Mouse (Mus musculus) intestine, embryonic 16.5 days (tissue): ENCODE results near the gene Tmed6. TPM values are rescaled to one million over a fixed set of nuclear protein-coding genes. Genes with fewer than 3 reads are reported as not detected.

ENCODE experiments used
- ATAC-seq: fragments of 200-750 bp; cut with Nextera tagmentation; 2 replicates; pipeline ENCODE4 v1.8.0; 2017; ENCODE audit warnings: moderate TSS enrichment, moderate library complexity
- H3K27ac ChIP-seq: fragments of 300-500 bp; sonication (generic); 2 replicates; pipeline ENCODE4 v1.5.1; 2014; ENCODE audit warnings: mild to moderate bottlenecking, low read length
- H3K27me3 ChIP-seq: fragments of 300-500 bp; sonication (generic); replicated peaks from 2 replicates; pipeline ENCODE4 v1.6.1; 2014; ENCODE audit warnings: low read length, control low read depth, mixed read lengths; ENCODE audit not compliant: control insufficient read depth, insufficient read depth
- H3K36me3 ChIP-seq: fragments of 300-500 bp; sonication (generic); 2 replicates; pipeline ENCODE4 v1.6.1; 2014; ENCODE audit warnings: low read length, control low read depth; ENCODE audit not compliant: control insufficient read depth, insufficient read depth
- H3K4me1 ChIP-seq: fragments of 300-500 bp; sonication (generic); 2 replicates; pipeline ENCODE4 v1.6.1; 2014; ENCODE audit warnings: low read length, control low read depth, mixed read lengths; ENCODE audit not compliant: control insufficient read depth, insufficient read depth
- H3K4me2 ChIP-seq: fragments of 300-500 bp; sonication (generic); 2 replicates; pipeline ENCODE4 v1.6.1; 2014; ENCODE audit warnings: low read depth, low read length, control low read depth
- H3K4me3 ChIP-seq: fragments of 300-500 bp; sonication (generic); 2 replicates; pipeline ENCODE4 v1.5.1; 2014; ENCODE audit warnings: mild to moderate bottlenecking, low read length
- H3K9ac ChIP-seq: fragments of 300-500 bp; sonication (generic); 2 replicates; pipeline ENCODE4 v1.6.1; 2014; ENCODE audit warnings: low read depth, low read length
- H3K9me3 ChIP-seq: fragments of 300-500 bp; sonication (generic); 2 replicates; pipeline ENCODE4 v1.6.1; 2016; ENCODE audit warnings: low read length, control low read depth; ENCODE audit not compliant: control insufficient read depth
- WGBS: fragments of 180-500 bp; shearing (Covaris S2); extraction: QIAGEN DNeasy Blood & Tissue Kit; methylation state at CpG from one replicate; pipeline ENCODE4 v1.1.7; 2014; 5-methylcytosine and 5-hydroxymethylcytosine counted together
- polyA plus RNA-seq: library from polyadenylated mRNA; unstranded; fragments of >200 nt; fragmentation: Nextera tagmentation; extraction: Ambion mirVana; gene quantifications from 2 replicates; pipeline ENCODE4 v1.2.1, GENCODE M21; 2015

The Tmed6 gene
- 52.3 and 60.5 TPM in 2 replicates for polyA plus RNA-seq

GRCm38 (mm10) chr8:107065511-107066496, at the start of gene Tmed6:
TSS of gene Tmed6 (minus strand) at chr8:107065644.
- no peak within 1 kb of the TSS for H3K4me3 ChIP-seq
- 45% methylated on average over 17 of the region's 17 CpGs for WGBS
- peak; percentile 89 for ATAC-seq
- no peaks in the 10 kb centered on the region for H3K27me3 ChIP-seq
- H3K27ac ChIP-seq = no peak within 1 kb of the TSS
- H3K9me3 ChIP-seq = no peaks in the 10 kb centered on the region
- H3K4me2 ChIP-seq = no peak within 1 kb of the TSS
- no peaks in the 10 kb centered on the region for H3K4me1 ChIP-seq
- H3K36me3 ChIP-seq = no peaks in the 10 kb centered on the region
- H3K9ac ChIP-seq = no peak within 1 kb of the TSS

GRCm38 (mm10) chr8:107115008-107115320, 49.5 kb upstream of the Tmed6 start:
- Histone ChIP-seq H3K4me1 (peaks cover 27% of the 10 kb centered on the region), H3K9me3 (no peaks in the 10 kb centered on the region), H3K9ac (peak overlapping the region; percentile 39), H3K27me3 (no peaks in the 10 kb centered on the region), H3K27ac (peak overlapping the region; percentile 30; the same call in 1 of the 2 replicates), H3K36me3 (no peaks in the 10 kb centered on the region), H3K4me2 (peak overlapping the region; percentile 37; the same call in 1 of the 2 replicates), H3K4me3 (no peak overlapping the region)
- ATAC-seq = no peak
- 49% methylated on average over 10 of the region's 10 CpGs for WGBS

GRCm38 (mm10) chr8:107114150-107115007, 48.9 kb upstream of the Tmed6 start:
- Histone ChIP-seq H3K4me3 (no peak overlapping the region; the same call in 1 of the 2 replicates), H3K4me1 (peaks cover 23% of the 10 kb centered on the region), H3K9ac (peak overlapping the region; percentile 39), H3K36me3 (no peaks in the 10 kb centered on the region), H3K9me3 (no peaks in the 10 kb centered on the region), H3K27me3 (no peaks in the 10 kb centered on the region), H3K4me2 (peak overlapping the region; percentile 37), H3K27ac (peak overlapping the region; percentile 30; the same call in 1 of the 2 replicates)
- ATAC-seq = no peak
- WGBS = 37% methylated on average over 19 of the region's 19 CpGs

GRCm38 (mm10) chr8:107113209-107113608, 47.8 kb upstream of the Tmed6 start:
- H3K36me3 ChIP-seq = no peaks in the 10 kb centered on the region
- H3K27me3 ChIP-seq = no peaks in the 10 kb centered on the region
- WGBS = 72% methylated on average over 4 of the region's 4 CpGs
- H3K9ac ChIP-seq = no peak overlapping the region
- no peak overlapping the region for H3K4me3 ChIP-seq
- no peak overlapping the region for H3K27ac ChIP-seq
- no peaks in the 10 kb centered on the region for H3K9me3 ChIP-seq
- H3K4me1 ChIP-seq = peaks cover 12% of the 10 kb centered on the region
- ATAC-seq = no peak
- no peak overlapping the region for H3K4me2 ChIP-seq

GRCm38 (mm10) chr8:107111340-107112105, 46.1 kb upstream of the Tmed6 start:
- Histone ChIP-seq H3K27me3 (no peaks in the 10 kb centered on the region), H3K9me3 (no peaks in the 10 kb centered on the region), H3K27ac (no peak overlapping the region), H3K9ac (no peak overlapping the region), H3K4me1 (peaks cover 9% of the 10 kb centered on the region; the same call in 1 of the 2 replicates), H3K4me3 (no peak overlapping the region), H3K4me2 (no peak overlapping the region), H3K36me3 (no peaks in the 10 kb centered on the region)
- no peak for ATAC-seq
- 88% methylated on average over 10 of the region's 11 CpGs for WGBS

GRCm38 (mm10) chr8:107110629-107111330, 45.3 kb upstream of the Tmed6 start:
- ATAC-seq = no peak
- no peak overlapping the region for H3K4me3 ChIP-seq
- peaks cover 9% of the 10 kb centered on the region; the same call in 1 of the 2 replicates for H3K4me1 ChIP-seq
- H3K36me3 ChIP-seq = no peaks in the 10 kb centered on the region
- H3K27me3 ChIP-seq = no peaks in the 10 kb centered on the region
- no peak overlapping the region for H3K9ac ChIP-seq
- no peak overlapping the region for H3K4me2 ChIP-seq
- no peak overlapping the region for H3K27ac ChIP-seq
- no peaks in the 10 kb centered on the region for H3K9me3 ChIP-seq
- WGBS = 76% methylated on average over 9 of the region's 9 CpGs

GRCm38 (mm10) chr8:107109816-107110435, 44.5 kb upstream of the Tmed6 start:
- Histone ChIP-seq H3K4me2 (no peak overlapping the region), H3K4me3 (no peak overlapping the region), H3K36me3 (no peaks in the 10 kb centered on the region), H3K27ac (no peak overlapping the region), H3K27me3 (no peaks in the 10 kb centered on the region), H3K9ac (no peak overlapping the region), H3K9me3 (no peaks in the 10 kb centered on the region), H3K4me1 (peaks cover 7% of the 10 kb centered on the region; the same call in 1 of the 2 replicates)
- no peak for ATAC-seq
- 78% methylated on average over 5 of the region's 5 CpGs for WGBS
